20 mouse cellular contexts compared by ENCODE assay signal in the genomic region with DNA sequence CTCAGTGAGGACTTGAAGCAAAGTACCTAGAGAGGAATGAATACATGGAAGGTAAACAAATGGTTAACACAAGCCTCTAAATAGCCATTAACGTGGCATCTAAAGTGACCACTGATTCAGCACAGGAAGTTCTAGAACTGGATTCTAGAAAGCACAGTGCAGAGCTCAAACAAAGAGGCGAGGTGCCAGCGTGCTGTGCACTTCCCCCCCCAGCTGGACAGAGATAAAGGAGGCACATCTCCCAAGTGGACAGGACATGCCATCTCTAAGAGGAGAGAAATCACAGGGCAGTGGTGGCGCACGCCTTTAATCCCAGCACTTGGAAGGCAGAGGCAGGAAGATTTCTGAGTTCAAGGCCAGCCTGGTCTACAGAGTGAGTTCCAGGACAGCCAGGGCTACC.
DNase-seq lines count a peak whose midpoint lies in the region; ATAC-seq and TF ChIP-seq lines count a peak whose summit lies in the region.
"Had no signal": no experiment of that assay in that cellular context is flagged by ENCODE, and none has a peak within 500 bp of the region (broad histone marks: within the 10 kb centered on the region; RNA-seq: fewer than 3 reads in every experiment).

No protein-coding gene starts in this region.

- H3K27me3 ChIP-seq in heart, adult 2 months (ENCODE audit: control insufficient read depth, insufficient read depth, low read length), result no peaks in the 10 kb centered on the region
- H3K27me3 ChIP-seq in lung, postnatal 0 days (replicated peaks; ENCODE audit: insufficient read depth, low read length), result no peaks in the 10 kb centered on the region
- H3K27me3 ChIP-seq: CH12.LX; embryonic facial prominence, embryonic 12.5 days; forebrain, embryonic 12.5 days; intestine, embryonic 15.5 days had no signal

- H3K9me3 ChIP-seq in lung, postnatal 0 days (ENCODE audit: low read length), result no peaks in the 10 kb centered on the region
- H3K9me3 ChIP-seq: embryonic facial prominence, embryonic 12.5 days; forebrain, embryonic 12.5 days; hindbrain, embryonic 10.5 days; intestine, embryonic 15.5 days had no signal

- H3K4me3 ChIP-seq in heart, adult 2 months, result no peak overlapping the region
- H3K4me3 ChIP-seq in lung, postnatal 0 days (ENCODE audit: low read depth, low read length), result no peak overlapping the region
- no peak overlapping the region for H3K4me3 ChIP-seq in lung, adult 2 months (replicated peaks; ENCODE audit: extremely low read depth, low read depth, low read length)
- no peak overlapping the region for H3K4me3 ChIP-seq in bone marrow macrophage, adult 2 months (ENCODE audit: insufficient read depth, low read length)
- H3K4me3 ChIP-seq: intestine, embryonic 15.5 days had no signal

- no peak for DNase-seq in heart, adult 2 months
- DNase-seq in heart, adult 11 months, result no peak
- DNase-seq in lung, postnatal 0 days (ENCODE audit: low spot score), result no peak
- DNase-seq in lung, adult 2 months, result no peak
- no peak for DNase-seq in cerebellum, adult 18-20 months
- DNase-seq in cerebellum, postnatal 4 days (ENCODE audit: low spot score in 2 of 2), result no peak
- DNase-seq: adrenal gland, adult 8-10 months; adrenal gland, postnatal 36 days; cerebellum, adult 2 months; cerebellum, postnatal 10 days; embryo, embryonic 11 days; gastrocnemius, postnatal 25 days had no signal

- no peak overlapping the region for H3K9ac ChIP-seq in heart, adult 2 months (ENCODE audit: low read depth, low read length)
- no peak overlapping the region for H3K9ac ChIP-seq in lung, postnatal 0 days (replicated peaks; ENCODE audit: low read depth)
- H3K9ac ChIP-seq: embryonic facial prominence, embryonic 12.5 days; intestine, embryonic 15.5 days had no signal

- H3K4me1 ChIP-seq in heart, adult 2 months (ENCODE audit: control insufficient read depth, insufficient read depth, low read length), result peaks cover 14% of the 10 kb centered on the region
- H3K4me1 ChIP-seq in lung, postnatal 0 days (ENCODE audit: insufficient read depth, low read depth, low read length), result peaks cover 9% of the 10 kb centered on the region; the same call in 1 of the 2 replicates
- peaks cover 6% of the 10 kb centered on the region for H3K4me1 ChIP-seq in lung, adult 2 months (ENCODE audit: control insufficient read depth, insufficient read depth, low read length)
- peaks cover 13% of the 10 kb centered on the region for H3K4me1 ChIP-seq in bone marrow macrophage, adult 2 months (ENCODE audit: control insufficient read depth, insufficient read depth, low read length)

- peaks cover 9% of the 10 kb centered on the region for H3K36me3 ChIP-seq in heart, adult 2 months (ENCODE audit: control insufficient read depth, insufficient read depth, low read length)
- no peaks in the 10 kb centered on the region for H3K36me3 ChIP-seq in lung, postnatal 0 days (ENCODE audit: insufficient read depth, low read length)

- intact Hi-C loops in heart, adult 2 months (cut with DNase I), result loop anchor here (5.0 to 10.0 kb wide), 3 partner anchors 173 to 444 kb away; no protein-coding TSS in a partner anchor

- WGBS in heart, adult 2 months, result 29% methylated on average over 5 of the region's 5 CpGs
- 67% methylated on average over 5 of the region's 5 CpGs for WGBS in lung, postnatal 0 days
- 41% methylated on average over 5 of the region's 5 CpGs for WGBS in lung, adult 2 months

- no peak for ATAC-seq in lung, postnatal 0 days
- ATAC-seq: forebrain, embryonic 16.5 days; intestine, embryonic 15.5 days had no signal

- H3K4me2 ChIP-seq in lung, postnatal 0 days (replicated peaks; ENCODE audit: low read depth, low read length), result no peak overlapping the region

- H3K27ac ChIP-seq in heart, adult 2 months, result peak overlapping the region; percentile 20
- H3K27ac ChIP-seq in lung, postnatal 0 days (ENCODE audit: low read length), result no peak overlapping the region
- H3K27ac ChIP-seq in bone marrow macrophage, adult 2 months (ENCODE audit: insufficient read depth, low read depth, low read length), result peak overlapping the region; percentile 73
- H3K27ac ChIP-seq: forebrain, embryonic 12.5 days; hindbrain, embryonic 10.5 days; hindbrain, embryonic 14.5 days; intestine, embryonic 15.5 days had no signal

- TF ChIP-seq POLR2A in heart, adult 2 months (IDR thresholded peaks at IDR 0.05; ENCODE audit: insufficient read depth, low read depth, low read length), result no peak
- TF ChIP-seq POLR2A in lung, adult 2 months (IDR thresholded peaks at IDR 0.05; ENCODE audit: borderline replicate concordance, extremely low read depth, low read depth, low read length), result no peak
- no peak for TF ChIP-seq POLR2A in bone marrow macrophage, adult 2 months (IDR thresholded peaks at IDR 0.05; ENCODE audit: borderline replicate concordance, low read depth, low read length)

- TF ChIP-seq EP300 in heart, adult 2 months (IDR thresholded peaks at IDR 0.05; ENCODE audit: insufficient read depth, low read depth, low read length), result no peak
- no peak for TF ChIP-seq EP300 in lung, postnatal 0 days (IDR thresholded peaks at IDR 0.05)

- TF ChIP-seq CTCF in heart, adult 2 months (IDR thresholded peaks at IDR 0.05), result no peak
- TF ChIP-seq CTCF in lung, postnatal 0 days (IDR thresholded peaks at IDR 0.05), result 0 out of 2 replicates have a peak, but pooled peaks have one; percentile 1
- TF ChIP-seq CTCF in lung, adult 2 months (IDR thresholded peaks at IDR 0.05; ENCODE audit: insufficient read depth, low read length), result no peak
- no peak for TF ChIP-seq CTCF in bone marrow macrophage, adult 2 months (IDR thresholded peaks at IDR 0.05; ENCODE audit: low read depth, low read length)

- H3K79me2 ChIP-seq in heart, adult 2 months (replicated peaks; ENCODE audit: control insufficient read depth, insufficient read depth, low read length), result peaks cover 4% of the 10 kb centered on the region; the same call in 1 of the 2 replicates
